Mouse (Mus musculus) MEL (cell line): ENCODE results near the gene Plxdc2. TPM values are rescaled to one million over a fixed set of nuclear protein-coding genes. Genes with fewer than 3 reads are reported as not detected.

Source experiments
- DNase-seq: peaks from one replicate; pipeline ENCODE4 v3.0.0; 2011; ENCODE audit warnings: low read depth, low spot score
- H3K27ac ChIP-seq: 2 replicates; pipeline ENCODE4 v1.5.1; 2012; ENCODE audit warnings: low read depth, mild to moderate bottlenecking, control low read depth, low read length, moderate library complexity; ENCODE audit not compliant: control insufficient read depth
- H3K27me3 ChIP-seq, 2 experiments: fragments of 150-350 bp in 1 of 2; sonication (generic) in 1 of 2; 2 replicates each; pipeline ENCODE4 v1.6.1; 2012; ENCODE audit warnings: low read length in 2 of 2, mild to moderate bottlenecking in 2 of 2, improper control_type of control experiment in 1 of 2, moderate library complexity in 1 of 2; ENCODE audit not compliant: insufficient read depth in 2 of 2, control insufficient read depth in 1 of 2
- H3K36me3 ChIP-seq, 2 experiments: 2 replicates each; pipeline ENCODE4 v1.6.1; 2012 to 2014; ENCODE audit warnings: low read length in 2 of 2, improper control_type of control experiment in 1 of 2, inconsistent platforms in 1 of 2, mild to moderate bottlenecking in 1 of 2; ENCODE audit not compliant: insufficient read depth in 2 of 2, control insufficient read depth in 1 of 2
- H3K4me1 ChIP-seq, 2 experiments: fragments of 150-350 bp in 1 of 2; sonication (generic) in 1 of 2; 2 replicates each; pipeline ENCODE4 v1.6.1; 2012; ENCODE audit warnings: low read length in 2 of 2, improper control_type of control experiment in 1 of 2, mild to moderate bottlenecking in 1 of 2; ENCODE audit not compliant: insufficient read depth in 2 of 2, control insufficient read depth in 1 of 2
- H3K4me3 ChIP-seq, 2 experiments: fragments of 150-350 bp in 1 of 2; sonication (generic) in 1 of 2; 2 replicates each; pipeline ENCODE4 v1.5.1; 2012; ENCODE audit warnings: low read depth in 2 of 2, low read length in 2 of 2, mild to moderate bottlenecking in 2 of 2, moderate library complexity in 2 of 2, control low read depth in 1 of 2, improper control_type of control experiment in 1 of 2; ENCODE audit not compliant: control insufficient read depth in 1 of 2, insufficient read depth in 1 of 2
- H3K79me2 ChIP-seq: 2 replicates; pipeline ENCODE4 v1.6.1; 2012; ENCODE audit warnings: mild to moderate bottlenecking, low read length, moderate library complexity; ENCODE audit not compliant: control insufficient read depth, poor library complexity, insufficient read depth
- H3K9ac ChIP-seq: 2 replicates; pipeline ENCODE4 v1.6.1; 2012; ENCODE audit warnings: low read depth, mild to moderate bottlenecking, control low read depth, low read length, moderate library complexity; ENCODE audit not compliant: control insufficient read depth, poor library complexity, severe bottlenecking
- H3K9me3 ChIP-seq: fragments of 150-350 bp; sonication (generic); replicated peaks from 2 replicates; pipeline ENCODE4 v1.6.1; 2012; ENCODE audit warnings: mild to moderate bottlenecking, low read length, improper control_type of control experiment, moderate library complexity; ENCODE audit not compliant: insufficient read depth
- BHLHE40 ChIP-seq: IDR thresholded peaks from 2 replicates; pipeline ENCODE4 v1.6.1; 2012; ENCODE audit warnings: low read depth, mild to moderate bottlenecking, inconsistent platforms, low read length, improper control_type of control experiment, borderline replicate concordance
- CHD1 ChIP-seq: IDR thresholded peaks from 2 replicates; pipeline ENCODE4 v1.6.1; 2012; ENCODE audit warnings: low read depth, mild to moderate bottlenecking, inconsistent platforms, low read length, improper control_type of control experiment
- CHD2 ChIP-seq: IDR thresholded peaks from 2 replicates; pipeline ENCODE4 v1.6.1; 2011; ENCODE audit warnings: low read length, improper control_type of control experiment
- CTCF ChIP-seq, 3 experiments: IDR thresholded peaks in 2 of 3; conservative IDR thresholded peaks in 1 of 3; 2 replicates each; pipeline ENCODE4 v1.5.1; 2011 to 2012; ENCODE audit warnings: low read length in 3 of 3, low read depth in 2 of 3, mild to moderate bottlenecking in 2 of 3, improper control_type of control experiment in 1 of 3, inconsistent platforms in 1 of 3, mixed read lengths in 1 of 3, moderate library complexity in 1 of 3; ENCODE audit not compliant: control insufficient read depth in 1 of 3, insufficient read depth in 1 of 3, poor library complexity in 1 of 3, severe bottlenecking in 1 of 3
- ELF1 ChIP-seq: IDR thresholded peaks from 2 replicates; pipeline ENCODE4 v1.6.1; 2014; ENCODE audit warnings: low read depth, mild to moderate bottlenecking, inconsistent platforms, low read length, improper control_type of control experiment, moderate library complexity
- EP300 ChIP-seq, 2 experiments: IDR thresholded peaks; 2 replicates each; pipeline ENCODE4 v1.6.1; 2011; ENCODE audit warnings: improper control_type of control experiment in 2 of 2, low read length in 2 of 2, low read depth in 1 of 2, mild to moderate bottlenecking in 1 of 2
- ETS1 ChIP-seq: IDR thresholded peaks from 2 replicates; pipeline ENCODE4 v1.6.1; 2012; ENCODE audit warnings: low read depth, mild to moderate bottlenecking, inconsistent platforms, low read length, improper control_type of control experiment, moderate library complexity
- GABPA ChIP-seq: IDR thresholded peaks from 2 replicates; pipeline ENCODE4 v1.6.1; 2012; ENCODE audit warnings: low read depth, mild to moderate bottlenecking, inconsistent platforms, low read length, improper control_type of control experiment, moderate library complexity
- GATA1 ChIP-seq: IDR thresholded peaks from 2 replicates; pipeline ENCODE4 v1.6.1; 2011; ENCODE audit warnings: low read depth, low read length, improper control_type of control experiment
- HCFC1 ChIP-seq: IDR thresholded peaks from 2 replicates; pipeline ENCODE4 v1.6.1; 2012; ENCODE audit warnings: low read depth, mild to moderate bottlenecking, inconsistent platforms, low read length, improper control_type of control experiment, moderate library complexity
- JUND ChIP-seq: IDR thresholded peaks from 2 replicates; pipeline ENCODE4 v1.6.1; 2011; ENCODE audit warnings: low read depth, mild to moderate bottlenecking, improper control_type of control experiment, low read length
- MAFK ChIP-seq: IDR thresholded peaks from 2 replicates; pipeline ENCODE4 v1.6.1; 2011; ENCODE audit warnings: low read depth, mild to moderate bottlenecking, low read length, improper control_type of control experiment, borderline replicate concordance
- MAX ChIP-seq: IDR thresholded peaks from 2 replicates; pipeline ENCODE4 v1.6.1; 2011; ENCODE audit warnings: low read length, improper control_type of control experiment
- MAZ ChIP-seq: IDR thresholded peaks from 2 replicates; pipeline ENCODE4 v1.6.1; 2012; ENCODE audit warnings: low read depth, mild to moderate bottlenecking, inconsistent platforms, low read length, improper control_type of control experiment
- MXI1 ChIP-seq: IDR thresholded peaks from 2 replicates; pipeline ENCODE4 v1.6.1; 2011; ENCODE audit warnings: mild to moderate bottlenecking, low read depth, low read length, improper control_type of control experiment
- MYB ChIP-seq: IDR thresholded peaks from 2 replicates; pipeline ENCODE4 v1.6.1; 2011; ENCODE audit warnings: mild to moderate bottlenecking, low read depth, low read length, improper control_type of control experiment
- MYC ChIP-seq: IDR thresholded peaks from 2 replicates; pipeline ENCODE4 v1.6.1; 2011; ENCODE audit warnings: low read depth, mild to moderate bottlenecking, low read length, improper control_type of control experiment, moderate library complexity
- POLR2A ChIP-seq, 2 experiments: IDR thresholded peaks; 2 replicates each; pipeline ENCODE4 v1.6.1; 2011 to 2012; ENCODE audit warnings: low read length in 2 of 2, mild to moderate bottlenecking in 2 of 2, control low read depth in 1 of 2, improper control_type of control experiment in 1 of 2, low read depth in 1 of 2, moderate library complexity in 1 of 2; ENCODE audit not compliant: control insufficient read depth in 1 of 2, insufficient read depth in 1 of 2, poor library complexity in 1 of 2
- POLR2AphosphoS2 ChIP-seq: IDR thresholded peaks from 2 replicates; pipeline ENCODE4 v1.6.1; 2011; ENCODE audit warnings: low read length, improper control_type of control experiment
- POLR2AphosphoS5 ChIP-seq: IDR thresholded peaks from 2 replicates; pipeline ENCODE4 v1.6.1; 2012; ENCODE audit warnings: low read depth, borderline replicate concordance, mild to moderate bottlenecking, inconsistent platforms, low read length, moderate library complexity, mixed read lengths
- RAD21 ChIP-seq: IDR thresholded peaks from 2 replicates; pipeline ENCODE4 v1.6.1; 2011; ENCODE audit warnings: mild to moderate bottlenecking, low read depth, low read length, improper control_type of control experiment
- RCOR1 ChIP-seq: IDR thresholded peaks from 2 replicates; pipeline ENCODE4 v1.6.1; 2012; ENCODE audit warnings: low read depth, mild to moderate bottlenecking, inconsistent platforms, low read length, improper control_type of control experiment
- SIN3A ChIP-seq: IDR thresholded peaks from 2 replicates; pipeline ENCODE4 v1.6.1; 2012; ENCODE audit warnings: low read length, improper control_type of control experiment, inconsistent platforms
- SMC3 ChIP-seq: IDR thresholded peaks from 2 replicates; pipeline ENCODE4 v1.6.1; 2011; ENCODE audit warnings: low read depth, low read length, improper control_type of control experiment
- TCF12 ChIP-seq: IDR thresholded peaks from 2 replicates; pipeline ENCODE4 v1.6.1; 2014; ENCODE audit warnings: low read depth, mild to moderate bottlenecking, inconsistent platforms, low read length, improper control_type of control experiment, moderate library complexity
- USF1 ChIP-seq: IDR thresholded peaks from 2 replicates; pipeline ENCODE4 v1.6.1; 2014; ENCODE audit warnings: low read depth, mild to moderate bottlenecking, inconsistent platforms, low read length, improper control_type of control experiment, moderate library complexity
- ZC3H11A ChIP-seq: IDR thresholded peaks from 2 replicates; pipeline ENCODE4 v1.6.1; 2012; ENCODE audit warnings: low read depth, mild to moderate bottlenecking, inconsistent platforms, low read length, improper control_type of control experiment
- ZKSCAN1 ChIP-seq: IDR thresholded peaks from 2 replicates; pipeline ENCODE4 v1.6.1; 2012; ENCODE audit warnings: low read depth, mild to moderate bottlenecking, inconsistent platforms, low read length, improper control_type of control experiment, moderate library complexity
- ZNF384 ChIP-seq: IDR thresholded peaks from 2 replicates; pipeline ENCODE4 v1.6.1; 2012; ENCODE audit warnings: low read depth, mild to moderate bottlenecking, inconsistent platforms, low read length, improper control_type of control experiment
- polyA plus RNA-seq, 2 experiments: library from polyadenylated mRNA; stranded (reverse) in 1 of 2; unstranded in 1 of 2; fragments of >175 nt in 1 of 2; fragments of >200 nt in 1 of 2; gene quantifications; 2 replicates each; pipeline versions ENCODE4 v1.2.1 to v1.2.4; 2012; ENCODE audit warnings: low replicate concordance in 2 of 2, low read depth in 1 of 2; ENCODE audit not compliant: insufficient read length in 2 of 2, insufficient read depth in 1 of 2, missing spikeins in 1 of 2
- total RNA-seq: library from RNA; depleted of rRNA; stranded (reverse); fragments of 300-350 nt; gene quantifications from 2 replicates; pipeline ENCODE4 v1.2.3, GENCODE M21; 2012

Plxdc2 gene
- total and polyA plus RNA-seq, 3 experiments, result not detected

DNA sequence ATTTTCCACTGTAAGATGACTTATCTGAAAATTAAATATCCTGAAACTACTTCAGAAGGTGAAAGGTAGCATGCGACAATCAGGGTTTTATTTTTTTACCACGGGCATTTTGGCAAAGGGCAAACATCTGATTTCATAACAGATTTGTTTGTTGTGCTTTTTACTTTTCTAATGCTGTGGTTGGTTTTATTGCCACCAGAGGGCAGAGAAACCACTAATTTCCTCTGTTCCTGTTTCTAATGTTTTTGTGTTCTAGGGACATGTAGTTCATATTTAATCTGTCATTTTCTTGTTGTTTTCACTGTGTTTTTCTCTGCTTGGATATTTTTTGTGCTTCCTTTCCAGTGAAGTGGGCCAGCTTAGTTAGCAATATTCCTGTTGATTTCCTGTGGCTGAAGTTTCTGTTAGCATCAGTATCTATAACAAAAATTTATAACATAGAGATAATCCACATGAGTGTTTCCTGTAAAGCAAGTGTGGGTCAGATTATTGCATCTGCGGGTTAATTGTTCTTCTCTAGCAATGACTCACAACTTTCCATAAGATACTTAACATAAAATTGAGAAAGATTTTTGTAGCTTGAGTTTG is 3.3 kb downstream of the Plxdc2 start:
- DNase-seq, result peak; percentile 58
- Histone ChIP-seq H3K79me2 (no peaks in the 10 kb centered on the region), H3K9me3 (no peaks in the 10 kb centered on the region), H3K36me3 (peaks cover 0 to 15% of the 10 kb centered on the region in 2 experiments; a peak in 2 of 4 replicates), H3K4me3 (no peak overlapping the region), H3K4me1 (peaks cover 0 to 2% of the 10 kb centered on the region in 2 experiments; a peak in 1 of 4 replicates), H3K27ac (peak overlapping the region; percentile 12; the same call in 1 of the 2 replicates), H3K9ac (no peak overlapping the region), H3K27me3 (no peaks in the 10 kb centered on the region)
- no peak for TF ChIP-seq ELF1
- TF ChIP-seq CHD1, result no peak
- no peak for TF ChIP-seq MXI1
- peak; percentile 52 for TF ChIP-seq RCOR1
- peak; percentile 48 to 72 for TF ChIP-seq EP300 (IDR thresholded peaks at IDR 0.05; ENCODE audit: low read depth in 1 of 2, low read length in 2 of 2)
- TF ChIP-seq GATA1, result peak; percentile 31; the same call in 1 of the 2 replicates
- no peak for TF ChIP-seq MYC
- TF ChIP-seq SMC3, result peak; percentile 84
- TF ChIP-seq CTCF (IDR thresholded peaks at IDR 0.05 in 2 of 3, conservative IDR thresholded peaks at IDR 0.05 in 1 of 3; ENCODE audit: control insufficient read depth in 1 of 3, insufficient read depth in 1 of 3, low read depth in 2 of 3, low read length in 3 of 3, poor library complexity in 1 of 3, severe bottlenecking in 1 of 3), result peak in 2 of 3 experiments; percentile 20 to 68; a peak in 3 of 6 replicates
- TF ChIP-seq ZC3H11A, result peak; percentile 79
- TF ChIP-seq USF1, result no peak
- TF ChIP-seq HCFC1, result no peak
- peak; percentile 74 for TF ChIP-seq RAD21

DNA sequence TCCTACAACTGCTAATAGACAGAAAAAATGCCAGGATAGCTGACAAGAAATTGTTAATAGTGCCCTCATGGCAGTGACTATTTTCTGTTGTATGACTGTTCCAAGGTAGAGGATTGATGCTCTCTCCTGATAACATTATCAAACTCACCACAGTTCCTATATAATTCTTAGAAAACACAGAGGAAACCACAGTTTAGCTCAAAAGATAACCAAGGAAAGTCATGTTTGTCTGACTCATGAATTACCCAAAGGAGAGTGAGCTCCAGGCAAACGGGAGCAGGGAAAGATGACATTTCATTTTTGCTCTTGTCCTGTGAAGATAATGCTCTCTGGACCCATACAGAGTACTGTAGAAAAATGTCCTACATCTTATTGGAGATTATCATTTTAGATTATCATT is 8.6 kb downstream of the Plxdc2 start:
- no peaks in the 10 kb centered on the region for H3K27me3 ChIP-seq

More for the DNA sequence above, 8.6 kb downstream of the Plxdc2 start:
- TF ChIP-seq POLR2AphosphoS2 (no peak), GATA1 (peak; percentile 93), BHLHE40 (0 out of 2 replicates have a peak, but pooled peaks have one; percentile 32), EP300 (IDR thresholded peaks at IDR 0.05; ENCODE audit: low read depth in 1 of 2, low read length in 2 of 2) (peak; percentile 97), POLR2A (IDR thresholded peaks at IDR 0.05; ENCODE audit: control insufficient read depth in 1 of 2, insufficient read depth in 1 of 2, low read depth in 1 of 2, low read length in 2 of 2, poor library complexity in 1 of 2) (no peak), ZKSCAN1 (no peak), USF1 (no peak), GABPA (0 out of 2 replicates have a peak, but pooled peaks have one; percentile 38), MYB (peak; percentile 62; the same call in 1 of the 2 replicates), ETS1 (peak; percentile 92), MAX (0 out of 2 replicates have a peak, but pooled peaks have one; percentile 4), TCF12 (peak; percentile 92), ZNF384 (peak; percentile 22; the same call in 1 of the 2 replicates), MAFK (no peak), JUND (peak; percentile 81), SIN3A (peak; percentile 75), POLR2AphosphoS5 (no peak), MAZ (0 out of 2 replicates have a peak, but pooled peaks have one; percentile 0), RCOR1 (peak; percentile 70), MYC (peak; percentile 75; the same call in 1 of the 2 replicates), CHD2 (0 out of 2 replicates have a peak, but pooled peaks have one; percentile 17)
- no peak overlapping the region for H3K9ac ChIP-seq
- peaks cover 11 to 14% of the 10 kb centered on the region in 2 experiments for H3K4me1 ChIP-seq
- peaks cover 0 to 28% of the 10 kb centered on the region in 2 experiments; a peak in 2 of 4 replicates for H3K36me3 ChIP-seq
- DNase-seq, result peak; percentile 61
- no peaks in the 10 kb centered on the region for H3K79me2 ChIP-seq
- H3K4me3 ChIP-seq, result no peak overlapping the region
- peak overlapping the region; percentile 85; the same call in 1 of the 2 replicates for H3K27ac ChIP-seq
- no peaks in the 10 kb centered on the region for H3K9me3 ChIP-seq
